Mouse (Mus musculus): ENCODE results near the gene Zfp217.

Gene Zfp217

GRCm38 (mm10) chr2:170094871-170095270 lies 53.0 kb downstream of the Zfp217 start:
- no peak for DNase-seq (ENCODE audit: low spot score)

- DNase-seq (ENCODE audit: low spot score), result no peak
Measured at GRCm38 (mm10) chr2:170094220-170094619, 53.7 kb downstream of the Zfp217 start.

GRCm38 (mm10) chr2:170091563-170092443 lies 56.1 kb downstream of the Zfp217 start:
- DNase-seq (ENCODE audit: low spot score), result no peak

- no peak for DNase-seq (ENCODE audit: low spot score)
Measured at GRCm38 (mm10) chr2:170078442-170079017, 69.4 kb downstream of the Zfp217 start.

- DNase-seq (ENCODE audit: low spot score), result no peak
Measured at GRCm38 (mm10) chr2:170078041-170078440, 69.9 kb downstream of the Zfp217 start.

- no peak for DNase-seq (ENCODE audit: low spot score)
Measured at GRCm38 (mm10) chr2:170076941-170077490, 70.9 kb downstream of the Zfp217 start.

GRCm38 (mm10) chr2:170070641-170071241 lies 77.2 kb downstream of the Zfp217 start:
- peak; percentile 26 for DNase-seq (ENCODE audit: low spot score)

GRCm38 (mm10) chr2:170069976-170070375 lies 77.9 kb downstream of the Zfp217 start:
- peak; percentile 26 for DNase-seq (ENCODE audit: low spot score)

- DNase-seq (ENCODE audit: low spot score), result no peak
Measured at GRCm38 (mm10) chr2:170062378-170062777, 85.5 kb downstream of the Zfp217 start.

GRCm38 (mm10) chr2:170060066-170060465 lies 87.8 kb downstream of the Zfp217 start:
- no peak for DNase-seq (ENCODE audit: low spot score)

- DNase-seq (ENCODE audit: low spot score), result no peak
Measured at GRCm38 (mm10) chr2:170058774-170059173, 89.1 kb downstream of the Zfp217 start.

All from ovary, postnatal 36 days (tissue).